Mouse (Mus musculus) embryo, embryonic 11.5 days (tissue): ENCODE results near the gene Ica1l.

ENCODE experiments used
- DNase-seq: peaks from one replicate; pipeline ENCODE4 v3.0.0-alpha.2; 2012; ENCODE audit warnings: low read depth, low spot score

Gene Ica1l

GRCm38 (mm10) chr1:59966171-59966785, 76.7 kb downstream of the Ica1l start:
- no peak for DNase-seq

GRCm38 (mm10) chr1:59959941-59960340, 83.0 kb downstream of the Ica1l start:
- no peak for DNase-seq

DNA sequence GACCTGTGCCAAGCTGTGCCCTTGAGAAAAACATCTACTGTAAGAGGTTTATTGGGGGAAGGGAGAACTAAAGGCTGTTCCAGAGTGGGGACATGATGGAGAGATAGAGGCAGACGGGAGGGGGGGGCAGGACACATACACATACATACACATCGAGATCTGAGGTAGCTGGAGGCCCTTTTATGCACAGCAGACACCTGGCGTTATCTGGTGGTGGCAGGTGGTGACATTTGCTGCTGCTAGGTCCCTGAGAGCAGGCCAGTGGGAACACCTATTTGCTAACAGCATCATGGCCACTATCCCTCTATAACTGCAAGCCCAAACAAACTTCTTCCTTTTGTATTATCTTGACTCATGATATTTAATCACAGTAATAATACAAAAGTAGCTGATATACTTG, 85.8 kb downstream of the Ica1l start:
- DNase-seq = no peak

DNA sequence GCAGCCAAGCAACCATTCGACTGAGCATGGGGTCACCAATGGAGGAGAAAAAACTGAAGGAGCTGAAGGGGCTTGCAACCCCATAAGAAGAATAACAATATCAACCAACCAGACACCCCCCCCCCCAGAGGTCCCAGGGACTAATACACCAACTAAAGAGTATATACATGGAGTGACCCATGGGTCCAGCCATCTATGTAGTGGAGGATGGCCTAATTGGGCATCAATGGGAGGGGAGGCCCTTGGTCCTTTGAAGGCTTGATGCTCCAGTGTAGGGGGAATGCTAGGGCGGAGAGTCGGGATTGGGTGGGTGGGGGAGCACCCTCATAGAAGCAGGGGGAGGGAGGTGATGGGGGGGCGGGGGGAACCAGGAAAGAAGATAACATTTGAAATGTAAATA, 95.5 kb downstream of the Ica1l start:
- DNase-seq = no peak

DNA sequence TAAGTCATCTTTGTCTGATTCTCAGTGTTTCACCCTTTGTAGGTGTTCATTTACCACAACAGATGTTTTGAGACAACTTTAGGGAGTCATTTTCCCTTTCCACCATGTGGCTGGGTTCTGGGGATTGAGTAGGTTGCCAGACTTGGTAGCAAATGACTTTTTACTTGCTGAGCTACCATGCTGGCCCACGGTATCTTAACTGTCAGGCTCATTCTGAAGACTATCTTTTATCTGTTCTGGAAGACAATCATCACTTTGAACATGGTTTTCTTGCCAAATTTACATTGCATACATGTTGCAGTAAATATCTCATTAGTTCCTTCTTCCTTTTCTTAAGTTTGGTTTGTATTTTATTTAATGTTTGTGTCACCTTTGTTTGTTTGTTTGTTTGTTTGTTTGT, 97.0 kb downstream of the Ica1l start:
- DNase-seq = no peak

- no peak for DNase-seq
Measured at GRCm38 (mm10) chr1:59943825-59944224, 99.2 kb downstream of the Ica1l start.

GRCm38 (mm10) chr1:59942057-59942790, 100.8 kb downstream of the Ica1l start:
- DNase-seq = no peak

- no peak for DNase-seq
Measured at GRCm38 (mm10) chr1:59941063-59941462, 101.9 kb downstream of the Ica1l start.

DNA sequence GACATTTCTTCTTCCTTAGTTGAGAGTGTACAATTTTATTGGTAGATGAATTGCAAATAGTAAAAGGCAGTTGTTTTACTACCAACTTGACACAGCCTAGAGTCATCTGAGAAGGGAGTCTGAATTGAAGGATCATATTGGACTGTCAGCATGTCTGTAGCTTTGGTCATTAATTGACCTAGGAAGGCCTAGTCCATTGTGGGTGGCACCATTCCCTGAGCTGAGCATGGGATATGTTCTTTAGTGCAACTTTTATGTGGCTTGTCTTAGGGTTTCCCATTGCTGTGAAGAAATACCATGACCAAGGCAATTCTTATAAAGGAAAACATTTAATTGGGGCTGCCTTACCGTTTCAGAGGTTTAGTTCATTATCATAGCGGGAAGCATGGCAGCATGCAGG, 110.0 kb downstream of the Ica1l start:
- DNase-seq = no peak
